Mouse (Mus musculus): ENCODE measurements around the gene Papln. TPM values are rescaled to one million over a fixed set of nuclear protein-coding genes. Genes with fewer than 3 reads are reported as not detected.

Papln gene
- polyA plus RNA-seq, 1 experiment: 1.9 TPM

GRCm38 (mm10) chr12:83789051-83789780 lies 25.8 kb downstream of the Papln start:
- Histone ChIP-seq H3K36me3 (ENCODE audit: control insufficient read depth, insufficient read depth, low read length) (no peaks in the 10 kb centered on the region), H3K4me3 (ENCODE audit: control insufficient read depth, insufficient read depth, low read length) (no peak overlapping the region), H3K27me3 (ENCODE audit: control insufficient read depth, insufficient read depth, low read length) (no peaks in the 10 kb centered on the region), H3K4me1 (replicated peaks; ENCODE audit: control insufficient read depth, insufficient read depth, low read length) (no peaks in the 10 kb centered on the region), H3K27ac (ENCODE audit: control insufficient read depth, insufficient read depth, low read length) (no peak overlapping the region)
- TF ChIP-seq POLR2A (IDR thresholded peaks at IDR 0.05; ENCODE audit: control insufficient read depth, extremely low read depth, insufficient read depth, low read length, poor library complexity) (no peak), CTCF (IDR thresholded peaks at IDR 0.05; ENCODE audit: borderline replicate concordance, control insufficient read depth, extremely low read depth, insufficient read depth, low read length, poor library complexity) (no peak)
- no peak for DNase-seq
- WGBS: 94% methylated on average over 17 of the region's 17 CpGs

GRCm38 (mm10) chr12:83789781-83790140 lies 26.3 kb downstream of the Papln start:
- WGBS: 75% methylated on average over 4 of the region's 4 CpGs
- Histone ChIP-seq H3K4me3 (ENCODE audit: control insufficient read depth, insufficient read depth, low read length) (no peak overlapping the region), H3K27ac (ENCODE audit: control insufficient read depth, insufficient read depth, low read length) (no peak overlapping the region), H3K27me3 (ENCODE audit: control insufficient read depth, insufficient read depth, low read length) (no peaks in the 10 kb centered on the region), H3K36me3 (ENCODE audit: control insufficient read depth, insufficient read depth, low read length) (no peaks in the 10 kb centered on the region), H3K4me1 (replicated peaks; ENCODE audit: control insufficient read depth, insufficient read depth, low read length) (no peaks in the 10 kb centered on the region)
- no peak for DNase-seq
- no peak for TF ChIP-seq CTCF (IDR thresholded peaks at IDR 0.05; ENCODE audit: borderline replicate concordance, control insufficient read depth, extremely low read depth, insufficient read depth, low read length, poor library complexity)

GRCm38 (mm10) chr12:83790749-83791148 lies 27.3 kb downstream of the Papln start:
- Histone ChIP-seq H3K4me1 (replicated peaks; ENCODE audit: control insufficient read depth, insufficient read depth, low read length) (no peaks in the 10 kb centered on the region), H3K27me3 (ENCODE audit: control insufficient read depth, insufficient read depth, low read length) (no peaks in the 10 kb centered on the region), H3K36me3 (ENCODE audit: control insufficient read depth, insufficient read depth, low read length) (peaks cover 6% of the 10 kb centered on the region), H3K27ac (ENCODE audit: control insufficient read depth, insufficient read depth, low read length) (no peak overlapping the region), H3K4me3 (ENCODE audit: control insufficient read depth, insufficient read depth, low read length) (no peak overlapping the region)
- no peak for TF ChIP-seq POLR2A (IDR thresholded peaks at IDR 0.05; ENCODE audit: control insufficient read depth, extremely low read depth, insufficient read depth, low read length, poor library complexity)
- no peak for TF ChIP-seq CTCF (IDR thresholded peaks at IDR 0.05; ENCODE audit: borderline replicate concordance, control insufficient read depth, extremely low read depth, insufficient read depth, low read length, poor library complexity)
- no peak for DNase-seq
- WGBS: 92% methylated on average over 4 of the region's 4 CpGs

- TF ChIP-seq CTCF (IDR thresholded peaks at IDR 0.05; ENCODE audit: borderline replicate concordance, control insufficient read depth, extremely low read depth, insufficient read depth, low read length, poor library complexity) (no peak), POLR2A (IDR thresholded peaks at IDR 0.05; ENCODE audit: control insufficient read depth, extremely low read depth, insufficient read depth, low read length, poor library complexity) (no peak)
- 97% methylated on average over 10 of the region's 10 CpGs for WGBS
- Histone ChIP-seq H3K4me1 (replicated peaks; ENCODE audit: control insufficient read depth, insufficient read depth, low read length) (no peaks in the 10 kb centered on the region), H3K27ac (ENCODE audit: control insufficient read depth, insufficient read depth, low read length) (no peak overlapping the region), H3K27me3 (ENCODE audit: control insufficient read depth, insufficient read depth, low read length) (no peaks in the 10 kb centered on the region), H3K4me3 (ENCODE audit: control insufficient read depth, insufficient read depth, low read length) (no peak overlapping the region), H3K36me3 (ENCODE audit: control insufficient read depth, insufficient read depth, low read length) (peaks cover 6% of the 10 kb centered on the region)
- no peak for DNase-seq
Observed at GRCm38 (mm10) chr12:83791737-83792136, 28.3 kb downstream of the Papln start.

- H3K4me1 ChIP-seq (replicated peaks; ENCODE audit: control insufficient read depth, insufficient read depth, low read length): no peaks in the 10 kb centered on the region
- H3K4me3 ChIP-seq (ENCODE audit: control insufficient read depth, insufficient read depth, low read length): no peak overlapping the region
- H3K27me3 ChIP-seq (ENCODE audit: control insufficient read depth, insufficient read depth, low read length): no peaks in the 10 kb centered on the region
- DNase-seq: no peak
- H3K27ac ChIP-seq (ENCODE audit: control insufficient read depth, insufficient read depth, low read length): no peak overlapping the region
- TF ChIP-seq CTCF (IDR thresholded peaks at IDR 0.05; ENCODE audit: borderline replicate concordance, control insufficient read depth, extremely low read depth, insufficient read depth, low read length, poor library complexity) (no peak), POLR2A (IDR thresholded peaks at IDR 0.05; ENCODE audit: control insufficient read depth, extremely low read depth, insufficient read depth, low read length, poor library complexity) (no peak)
- peaks cover 6% of the 10 kb centered on the region for H3K36me3 ChIP-seq (ENCODE audit: control insufficient read depth, insufficient read depth, low read length)
- 97% methylated on average over 10 of the region's 10 CpGs for WGBS
Observed at GRCm38 (mm10) chr12:83792706-83793410, 29.4 kb downstream of the Papln start.

- peaks cover 12% of the 10 kb centered on the region for H3K36me3 ChIP-seq (ENCODE audit: control insufficient read depth, insufficient read depth, low read length)
- WGBS: 92% methylated on average over 2 of the region's 2 CpGs
- H3K4me1 ChIP-seq (replicated peaks; ENCODE audit: control insufficient read depth, insufficient read depth, low read length): no peaks in the 10 kb centered on the region
- DNase-seq: no peak
- no peak overlapping the region for H3K27ac ChIP-seq (ENCODE audit: control insufficient read depth, insufficient read depth, low read length)
- H3K4me3 ChIP-seq (ENCODE audit: control insufficient read depth, insufficient read depth, low read length): no peak overlapping the region
- no peaks in the 10 kb centered on the region for H3K27me3 ChIP-seq (ENCODE audit: control insufficient read depth, insufficient read depth, low read length)
- TF ChIP-seq CTCF (IDR thresholded peaks at IDR 0.05; ENCODE audit: borderline replicate concordance, control insufficient read depth, extremely low read depth, insufficient read depth, low read length, poor library complexity) (no peak), POLR2A (IDR thresholded peaks at IDR 0.05; ENCODE audit: control insufficient read depth, extremely low read depth, insufficient read depth, low read length, poor library complexity) (no peak)
Observed at GRCm38 (mm10) chr12:83795051-83795450, 31.6 kb downstream of the Papln start.
